Mouse (Mus musculus) intestine, embryonic 14.5 days (tissue): Measurements from ENCODE around the gene Fxyd5. TPM values are rescaled to one million over a fixed set of nuclear protein-coding genes. Genes with fewer than 3 reads are reported as not detected.
A peak's percentile ranks its signal among the peaks of the same experiment; 100 is the strongest.

Experiments used
- ATAC-seq: fragments of 200-750 bp; cut with Nextera tagmentation; replicated peaks from 2 replicates; pipeline ENCODE4 v1.8.0; 2017; ENCODE audit warnings: low read depth, moderate number of reproducible peaks, moderate TSS enrichment, moderate library complexity; ENCODE audit not compliant: low FRiP score, low TSS enrichment
- DNase-seq: peaks from one replicate; pipeline ENCODE4 v3.0.0-alpha.2; 2018; ENCODE audit warnings: low spot score
- H3K27ac ChIP-seq: fragments of 300-500 bp; sonication (generic); 2 replicates; pipeline ENCODE4 v1.5.1; 2014; ENCODE audit warnings: low read depth, mild to moderate bottlenecking, control low read depth
- H3K27me3 ChIP-seq: fragments of 300-500 bp; sonication (generic); replicated peaks from 2 replicates; pipeline ENCODE4 v1.6.1; 2014; ENCODE audit warnings: low read length, control low read depth; ENCODE audit not compliant: control insufficient read depth, insufficient read depth
- H3K36me3 ChIP-seq: fragments of 300-500 bp; sonication (generic); 2 replicates; pipeline ENCODE4 v1.6.1; 2014; ENCODE audit warnings: low read length, control low read depth; ENCODE audit not compliant: control insufficient read depth, insufficient read depth
- H3K4me1 ChIP-seq: fragments of 300-500 bp; sonication (generic); replicated peaks from 2 replicates; pipeline ENCODE4 v1.6.1; 2014; ENCODE audit warnings: low read length, control low read depth, mixed read lengths; ENCODE audit not compliant: control insufficient read depth, insufficient read depth
- H3K4me2 ChIP-seq: fragments of 300-500 bp; sonication (generic); 2 replicates; pipeline ENCODE4 v1.6.1; 2014; ENCODE audit warnings: low read length
- H3K4me3 ChIP-seq: fragments of 300-500 bp; sonication (generic); 2 replicates; pipeline ENCODE4 v1.5.1; 2014; ENCODE audit warnings: low read depth, low read length, control low read depth, mixed read lengths
- H3K9ac ChIP-seq: fragments of 300-500 bp; sonication (generic); 2 replicates; pipeline ENCODE4 v1.6.1; 2014; ENCODE audit warnings: mild to moderate bottlenecking, low read length
- H3K9me3 ChIP-seq: fragments of 300-500 bp; sonication (generic); 2 replicates; pipeline ENCODE4 v1.6.1; 2016; ENCODE audit warnings: low read length, control low read depth; ENCODE audit not compliant: control insufficient read depth
- WGBS: fragments of 180-500 bp; shearing (Covaris S2); extraction: QIAGEN DNeasy Blood & Tissue Kit; methylation state at CpG from one replicate; pipeline ENCODE4 v1.1.7; 2014; 5-methylcytosine and 5-hydroxymethylcytosine counted together
- polyA plus RNA-seq: library from polyadenylated mRNA; unstranded; fragments of >200 nt; fragmentation: Nextera tagmentation; extraction: Ambion mirVana; gene quantifications from 2 replicates; pipeline ENCODE4 v1.2.1, GENCODE M21; 2014

Gene Fxyd5
- polyA plus RNA-seq, 1 experiment from 2014 or later, result 22.8 TPM

DNA sequence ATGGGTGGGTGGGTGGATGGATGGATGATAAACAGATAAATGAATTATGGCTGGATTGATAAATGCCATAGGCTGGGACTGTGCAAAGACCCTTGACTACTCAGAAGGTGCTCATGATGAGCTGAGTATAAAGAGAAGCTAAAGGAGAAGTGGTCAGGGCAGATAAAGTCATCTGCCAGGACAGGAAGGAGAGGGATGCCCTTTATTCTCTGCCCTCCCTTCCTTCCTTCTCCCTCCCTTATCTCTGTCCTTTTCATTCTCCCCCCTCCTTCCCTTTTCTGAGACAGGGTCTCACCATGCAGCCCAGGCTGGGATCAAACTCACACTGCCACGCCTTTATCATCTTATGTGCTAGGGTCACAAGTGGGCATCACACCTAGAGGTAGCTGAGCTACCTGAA, 34.5 kb downstream of the Fxyd5 start:
- Histone ChIP-seq H3K4me3 (no peak overlapping the region), H3K36me3 (no peaks in the 10 kb centered on the region), H3K4me2 (no peak overlapping the region), H3K27me3 (no peaks in the 10 kb centered on the region), H3K9me3 (no peaks in the 10 kb centered on the region), H3K27ac (no peak overlapping the region), H3K4me1 (0 out of 2 replicates have a peak, but pooled peaks cover 7% of the 10 kb centered on the region), H3K9ac (no peak overlapping the region)
- DNase-seq, result no peak
- 64% methylated on average over 1 of the region's 1 CpGs for WGBS
- ATAC-seq, result no peak

DNA sequence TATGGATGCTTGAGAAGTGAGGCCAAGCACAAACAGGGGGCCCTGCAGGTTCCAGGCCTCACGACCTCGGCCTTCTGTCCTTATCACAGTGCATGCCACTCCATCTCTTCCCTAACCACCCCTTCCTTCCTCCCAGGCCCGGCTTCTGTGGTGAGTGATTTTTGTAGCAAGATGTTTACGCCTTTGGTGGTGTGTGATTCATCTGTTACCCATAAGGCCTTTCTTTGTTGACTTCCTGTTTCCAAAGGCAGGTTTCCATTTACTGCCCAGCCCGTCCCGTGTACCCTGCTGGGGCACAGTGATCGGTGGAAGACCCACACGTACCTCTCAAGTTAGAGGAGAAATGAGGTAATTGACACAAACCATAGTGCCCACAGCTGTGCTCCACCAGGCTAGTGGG, 39.6 kb downstream of the Fxyd5 start:
- WGBS, result 77% methylated on average over 8 of the region's 8 CpGs
- ATAC-seq, result no peak
- DNase-seq, result no peak
- H3K36me3 ChIP-seq, result no peaks in the 10 kb centered on the region
- H3K9ac ChIP-seq, result no peak overlapping the region
- no peaks in the 10 kb centered on the region for H3K9me3 ChIP-seq
- no peak overlapping the region for H3K4me3 ChIP-seq
- H3K27ac ChIP-seq, result no peak overlapping the region
- H3K27me3 ChIP-seq, result no peaks in the 10 kb centered on the region
- H3K4me2 ChIP-seq, result no peak overlapping the region
- H3K4me1 ChIP-seq, result peaks cover 10% of the 10 kb centered on the region

DNA sequence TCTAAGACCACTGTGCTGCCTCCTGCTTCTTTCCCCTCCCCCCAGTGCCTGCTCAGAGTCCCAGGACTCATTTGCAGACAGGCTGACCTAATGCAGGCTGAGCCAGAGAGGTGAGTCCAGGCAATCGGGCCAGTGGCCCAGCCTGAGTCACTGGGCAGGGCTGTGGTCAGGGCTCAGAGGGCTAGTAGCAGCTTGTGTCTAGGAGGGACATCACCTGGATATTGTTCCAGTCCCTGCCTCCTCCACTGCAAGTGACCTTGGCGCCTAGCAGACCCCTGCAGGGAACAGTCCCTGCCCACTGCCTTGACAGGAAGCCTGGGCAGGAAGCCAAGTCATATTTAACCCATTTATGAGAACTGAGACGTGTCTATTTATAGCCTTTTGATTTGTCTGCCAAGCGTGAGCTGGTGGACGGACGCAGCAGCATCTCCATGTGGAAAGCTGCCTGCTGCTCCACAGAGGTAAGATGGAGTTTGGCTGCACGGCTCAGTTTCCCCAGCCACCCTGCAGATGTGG, 41.7 kb downstream of the Fxyd5 start:
- Histone ChIP-seq H3K36me3 (no peaks in the 10 kb centered on the region), H3K9me3 (peaks cover 6% of the 10 kb centered on the region; the same call in 1 of the 2 replicates), H3K27me3 (no peaks in the 10 kb centered on the region), H3K4me3 (no peak overlapping the region), H3K9ac (0 out of 2 replicates have a peak overlapping the region, but pooled peaks have one; percentile 3), H3K27ac (no peak overlapping the region), H3K4me1 (peaks cover 10% of the 10 kb centered on the region), H3K4me2 (0 out of 2 replicates have a peak overlapping the region, but pooled peaks have one; percentile 12)
- DNase-seq (peak; percentile 57), ATAC-seq (peak; percentile 50)
- 14% methylated on average over 7 of the region's 7 CpGs for whole genome bisulfite sequencing

DNA sequence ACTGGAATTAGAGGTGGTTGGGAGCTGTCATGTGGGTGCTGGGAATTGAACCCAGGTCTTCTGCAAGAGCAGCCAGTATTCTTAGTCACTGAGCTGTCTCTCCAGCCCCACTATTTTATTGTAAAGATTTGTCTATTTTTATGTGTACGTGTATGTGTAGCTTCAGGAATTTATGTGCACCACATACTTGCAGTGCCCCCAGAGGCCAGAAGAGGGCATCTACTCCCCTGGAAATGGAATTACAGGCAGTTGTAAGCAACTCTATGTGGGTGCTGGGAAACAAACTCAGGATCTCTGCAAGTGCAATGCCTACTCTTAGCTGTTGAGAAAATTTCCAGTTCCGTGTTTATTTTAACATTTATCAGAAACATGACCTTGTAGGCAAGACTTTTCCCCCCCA, 45.8 kb downstream of the Fxyd5 start:
- Histone ChIP-seq H3K9me3 (peaks cover 6% of the 10 kb centered on the region; the same call in 1 of the 2 replicates), H3K36me3 (no peaks in the 10 kb centered on the region), H3K4me3 (no peak overlapping the region), H3K4me1 (peaks cover 10% of the 10 kb centered on the region), H3K27ac (no peak overlapping the region), H3K4me2 (no peak overlapping the region), H3K9ac (no peak overlapping the region), H3K27me3 (no peaks in the 10 kb centered on the region)
- no peak for DNase-seq
- no peak for ATAC-seq
- 93% methylated on average over 2 of the region's 2 CpGs for WGBS

DNA sequence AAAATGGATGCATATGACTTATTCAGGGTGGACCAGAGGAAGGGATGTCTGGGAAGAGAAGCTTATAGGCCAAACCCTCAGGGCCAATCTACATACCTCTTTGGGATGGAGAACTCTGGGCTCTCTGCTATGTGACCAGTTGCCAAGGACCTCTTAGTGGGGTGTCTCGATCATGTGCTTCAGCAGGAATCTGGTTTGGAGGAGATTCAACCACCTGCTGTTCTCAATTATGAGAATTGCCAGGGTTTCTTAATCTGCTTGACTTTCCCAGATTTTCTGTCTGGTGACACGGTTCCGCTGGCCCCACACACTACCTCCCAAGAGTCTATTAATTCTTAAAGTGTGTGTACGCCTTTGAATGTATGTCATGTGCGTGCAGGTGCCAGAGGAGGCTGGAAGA, 48.3 kb downstream of the Fxyd5 start:
- H3K36me3 ChIP-seq, result no peaks in the 10 kb centered on the region
- no peak overlapping the region for H3K4me3 ChIP-seq
- H3K4me2 ChIP-seq, result no peak overlapping the region
- H3K27me3 ChIP-seq, result no peaks in the 10 kb centered on the region
- no peak overlapping the region for H3K27ac ChIP-seq
- WGBS, result 93% methylated on average over 5 of the region's 5 CpGs
- no peaks in the 10 kb centered on the region for H3K4me1 ChIP-seq
- peaks cover 6% of the 10 kb centered on the region; the same call in 1 of the 2 replicates for H3K9me3 ChIP-seq
- no peak overlapping the region for H3K9ac ChIP-seq
- DNase-seq (no peak), ATAC-seq (no peak)

DNA sequence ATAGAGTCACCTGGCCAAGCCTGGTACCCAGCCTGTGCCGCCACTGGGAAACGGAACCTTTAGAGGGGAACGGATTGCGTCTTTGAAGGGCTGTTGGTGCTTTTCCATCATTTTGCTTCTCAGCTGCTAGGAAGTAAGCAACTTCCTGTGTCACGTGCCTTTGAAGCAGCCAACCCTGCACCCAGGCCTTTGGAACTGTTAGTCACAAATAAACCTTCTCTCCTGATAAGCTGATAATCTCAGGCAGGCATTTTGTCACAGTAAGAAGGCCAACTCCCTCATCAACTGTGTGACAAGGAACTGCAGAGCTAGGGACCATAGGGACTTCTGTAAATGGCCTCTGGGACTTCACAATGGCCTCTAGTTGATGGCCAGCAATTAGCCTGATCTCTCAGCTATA, 50.1 kb downstream of the Fxyd5 start:
- ATAC-seq, result no peak
- WGBS, result 66% methylated on average over 5 of the region's 5 CpGs
- Histone ChIP-seq H3K4me2 (no peak overlapping the region), H3K27ac (no peak overlapping the region), H3K36me3 (no peaks in the 10 kb centered on the region), H3K4me1 (no peaks in the 10 kb centered on the region), H3K9me3 (peaks cover 6% of the 10 kb centered on the region; the same call in 1 of the 2 replicates), H3K4me3 (no peak overlapping the region), H3K27me3 (no peaks in the 10 kb centered on the region), H3K9ac (no peak overlapping the region)
- no peak for DNase-seq

DNA sequence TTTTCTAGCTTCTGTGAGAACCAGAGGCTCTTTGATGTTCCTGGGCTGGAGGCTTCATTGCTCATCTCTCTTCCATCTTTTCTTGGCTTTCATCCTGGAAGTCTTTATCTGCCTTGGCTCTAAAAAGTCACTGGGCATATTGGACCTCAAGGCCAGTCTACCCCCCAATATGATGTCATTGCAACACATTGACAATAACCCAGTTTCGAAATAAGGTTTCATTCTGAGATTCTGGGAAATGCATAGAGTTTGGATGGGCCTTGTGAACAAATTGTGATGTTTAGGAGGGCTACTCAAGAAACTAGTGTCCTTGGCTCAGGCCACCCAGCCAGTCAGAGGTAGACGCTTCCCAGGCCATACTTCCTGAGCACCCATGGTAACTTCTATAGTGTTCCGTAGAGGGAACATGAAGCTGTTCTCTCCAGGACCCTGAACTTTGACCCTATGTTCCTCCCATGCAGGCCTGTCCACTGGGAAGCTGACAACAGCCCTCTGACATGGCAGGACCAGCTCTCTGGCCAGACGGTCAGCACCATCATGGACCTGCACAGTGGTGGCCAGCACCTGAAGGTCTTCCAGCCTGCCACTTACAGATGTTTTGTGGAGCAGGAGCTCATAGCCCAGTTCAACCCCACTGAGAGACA, 53.6 kb downstream of the Fxyd5 start:
- H3K4me3 ChIP-seq, result no peak overlapping the region
- no peaks in the 10 kb centered on the region for H3K4me1 ChIP-seq
- DNase-seq (no peak), ATAC-seq (no peak)
- no peak overlapping the region for H3K4me2 ChIP-seq
- H3K27me3 ChIP-seq, result no peaks in the 10 kb centered on the region
- no peaks in the 10 kb centered on the region for H3K9me3 ChIP-seq
- 80% methylated on average over 4 of the region's 4 CpGs for WGBS
- no peak overlapping the region for H3K9ac ChIP-seq
- no peaks in the 10 kb centered on the region for H3K36me3 ChIP-seq
- no peak overlapping the region for H3K27ac ChIP-seq

DNA sequence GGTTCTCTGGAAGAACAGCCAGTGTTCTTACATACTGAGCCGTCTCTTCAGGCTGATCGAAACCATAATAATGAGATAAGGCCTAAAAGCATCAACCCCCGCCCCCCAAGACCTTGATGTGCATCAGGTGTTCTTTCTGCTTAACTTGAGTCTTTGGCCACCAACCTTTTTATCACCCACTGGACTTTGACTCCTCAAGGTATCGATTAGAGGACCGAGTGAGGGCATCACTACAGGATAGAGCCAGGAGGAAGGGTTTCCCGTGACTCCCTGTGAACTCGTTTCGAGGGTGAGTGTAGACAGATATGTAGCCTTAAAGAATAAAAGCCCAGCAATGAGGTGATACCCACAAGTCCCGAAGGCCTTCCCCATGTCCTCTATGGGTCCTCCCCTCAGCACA, 56.9 kb downstream of the Fxyd5 start:
- DNase-seq, result no peak
- Histone ChIP-seq H3K4me2 (no peak overlapping the region), H3K36me3 (no peaks in the 10 kb centered on the region), H3K4me3 (no peak overlapping the region), H3K27me3 (no peaks in the 10 kb centered on the region), H3K27ac (no peak overlapping the region), H3K9me3 (no peaks in the 10 kb centered on the region), H3K4me1 (no peaks in the 10 kb centered on the region), H3K9ac (no peak overlapping the region)
- no peak for ATAC-seq
- 82% methylated on average over 9 of the region's 9 CpGs for WGBS
